Mouse (Mus musculus) lung, adult 2 months (tissue): ENCODE results near the gene Cntd1. TPM values are rescaled to one million over a fixed set of nuclear protein-coding genes. Genes with fewer than 3 reads are reported as not detected.

Experiments used
- DNase-seq: peaks from one replicate; pipeline ENCODE4 v3.0.0; 2022
- H3K4me1 ChIP-seq: fragments of 200-500 bp; 2 replicates; pipeline ENCODE4 v1.6.1; 2011; ENCODE audit warnings: low read length; ENCODE audit not compliant: control insufficient read depth, insufficient read depth
- H3K4me3 ChIP-seq: fragments of 200-500 bp; replicated peaks from 2 replicates; pipeline ENCODE3; 2011; ENCODE audit warnings: low read depth, mild to moderate bottlenecking, control low read depth, low read length; ENCODE audit errors: extremely low read depth
- CTCF ChIP-seq: fragments of 200-500 bp; IDR thresholded peaks from 2 replicates; pipeline ENCODE4 v1.5.1; 2011; ENCODE audit warnings: mild to moderate bottlenecking, low read length, control low read depth; ENCODE audit not compliant: insufficient read depth
- POLR2A ChIP-seq: fragments of 200-500 bp; IDR thresholded peaks from 2 replicates; pipeline ENCODE4 v1.6.1; 2011; ENCODE audit warnings: low read depth, mild to moderate bottlenecking, control low read depth, low read length, borderline replicate concordance; ENCODE audit errors: extremely low read depth
- WGBS: fragments of 180-500 bp; shearing (Covaris S2); methylation state at CpG from one replicate; pipeline ENCODE4 v1.1.7; 2018; 5-methylcytosine and 5-hydroxymethylcytosine counted together
- polyA plus RNA-seq: library from polyadenylated mRNA; depleted of rRNA; stranded (reverse); fragments of >200 nt; gene quantifications from 2 replicates; pipeline ENCODE4 v1.2.3, GENCODE M21; 2012

Cntd1 gene
- polyA plus RNA-seq, 1 experiment, result 0.59 TPM

DNA sequence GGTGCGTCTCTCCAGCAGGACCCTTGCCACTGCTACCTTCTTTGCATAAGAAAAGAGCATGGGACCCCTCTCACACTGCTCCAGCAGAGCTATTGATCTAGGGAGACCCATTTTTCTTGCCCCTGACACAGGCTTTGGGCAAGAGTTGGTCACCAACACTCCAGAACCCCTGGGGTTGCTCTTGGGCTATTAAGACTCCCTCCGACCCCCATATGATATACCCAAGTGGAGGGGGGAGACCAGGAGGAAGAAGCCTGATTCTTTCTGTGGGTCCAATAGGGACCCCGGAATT lies 14.9 kb upstream of the Cntd1 start:
- Histone ChIP-seq H3K4me3 (no peak overlapping the region), H3K4me1 (peaks cover 11% of the 10 kb centered on the region)
- WGBS, result 57% methylated on average over 3 of the region's 3 CpGs
- DNase-seq, result no peak
- TF ChIP-seq CTCF (no peak), POLR2A (no peak)

DNA sequence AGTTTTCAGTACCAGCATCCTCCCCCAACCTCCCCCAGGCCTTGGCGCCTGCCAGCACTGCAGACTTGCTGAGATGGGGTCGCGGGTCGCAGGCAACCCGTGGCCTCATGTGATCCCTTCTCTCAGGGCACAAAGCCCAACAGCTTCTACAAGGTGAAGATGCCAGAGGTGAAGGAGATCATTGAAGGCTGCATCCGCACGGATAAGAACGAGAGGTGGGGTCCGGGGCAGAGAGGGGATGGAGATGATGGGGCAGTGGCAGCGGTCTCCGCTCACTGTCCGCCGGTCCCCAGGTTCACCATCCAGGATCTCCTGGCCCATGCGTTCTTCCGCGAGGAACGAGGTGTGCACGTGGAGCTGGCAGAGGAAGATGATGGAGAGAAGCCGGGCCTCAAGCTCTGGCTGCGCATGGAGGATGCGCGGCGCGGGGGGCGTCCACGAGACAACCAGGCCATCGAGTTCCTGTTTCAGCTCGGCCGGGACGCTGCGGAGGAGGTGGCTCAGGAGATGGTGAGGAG lies 13.8 kb upstream of the Cntd1 start:
- no peak overlapping the region for H3K4me3 ChIP-seq
- WGBS, result 20% methylated on average over 31 of the region's 31 CpGs
- no peak for TF ChIP-seq CTCF
- TF ChIP-seq POLR2A, result no peak
- peaks cover 9% of the 10 kb centered on the region for H3K4me1 ChIP-seq
- DNase-seq, result no peak

DNA sequence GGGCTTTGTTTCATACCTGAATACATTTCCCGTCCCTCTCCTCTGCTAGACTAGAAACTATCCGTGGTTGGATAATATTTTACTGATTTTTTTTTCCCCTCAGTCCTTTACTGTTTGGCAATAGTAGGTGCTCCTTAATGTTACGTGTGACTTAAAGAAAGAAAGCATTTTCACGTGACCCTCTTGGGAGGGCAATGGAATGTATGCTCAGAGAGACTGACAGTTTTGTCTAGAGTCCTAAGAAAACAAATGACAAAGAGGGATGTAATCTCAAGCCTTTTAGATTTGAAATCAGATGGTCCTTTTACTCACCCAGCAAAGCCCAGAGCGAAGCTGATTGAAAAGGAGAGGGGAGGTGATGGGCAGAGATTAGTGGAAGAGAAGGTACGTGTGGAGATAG lies 12.9 kb upstream of the Cntd1 start:
- WGBS, result 51% methylated on average over 6 of the region's 6 CpGs
- Histone ChIP-seq H3K4me3 (no peak overlapping the region), H3K4me1 (peaks cover 8% of the 10 kb centered on the region)
- no peak for TF ChIP-seq POLR2A
- no peak for TF ChIP-seq CTCF
- DNase-seq, result no peak

DNA sequence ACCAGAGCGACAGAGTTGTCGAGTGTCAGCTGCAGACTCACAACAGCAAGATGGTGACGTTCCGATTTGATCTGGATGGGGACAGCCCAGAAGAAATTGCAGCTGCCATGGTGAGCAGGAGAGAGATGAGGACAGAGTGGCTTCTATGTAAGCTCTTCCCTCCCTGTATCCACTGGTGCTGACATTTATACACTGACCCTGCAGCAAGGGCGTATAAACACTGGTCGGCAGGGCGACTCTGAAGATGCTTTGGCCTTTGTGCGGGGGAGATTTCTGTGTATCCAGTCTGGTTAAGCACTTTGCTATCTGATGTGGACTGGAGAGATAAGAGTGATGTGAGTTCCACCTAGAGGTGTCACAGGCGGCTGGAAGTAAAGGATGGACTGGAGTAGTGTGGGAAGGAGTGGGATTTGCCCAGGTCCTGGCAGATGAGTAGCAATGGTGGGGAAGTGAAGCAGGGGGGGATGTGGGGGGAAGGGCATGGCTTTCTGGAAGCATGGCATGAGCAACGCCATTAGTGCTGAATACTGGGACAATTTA lies 9.2 kb upstream of the Cntd1 start:
- H3K4me1 ChIP-seq, result no peaks in the 10 kb centered on the region; the same call in 1 of the 2 replicates
- no peak overlapping the region for H3K4me3 ChIP-seq
- no peak for TF ChIP-seq CTCF
- TF ChIP-seq POLR2A, result no peak
- WGBS, result 25% methylated on average over 10 of the region's 10 CpGs
- no peak for DNase-seq

DNA sequence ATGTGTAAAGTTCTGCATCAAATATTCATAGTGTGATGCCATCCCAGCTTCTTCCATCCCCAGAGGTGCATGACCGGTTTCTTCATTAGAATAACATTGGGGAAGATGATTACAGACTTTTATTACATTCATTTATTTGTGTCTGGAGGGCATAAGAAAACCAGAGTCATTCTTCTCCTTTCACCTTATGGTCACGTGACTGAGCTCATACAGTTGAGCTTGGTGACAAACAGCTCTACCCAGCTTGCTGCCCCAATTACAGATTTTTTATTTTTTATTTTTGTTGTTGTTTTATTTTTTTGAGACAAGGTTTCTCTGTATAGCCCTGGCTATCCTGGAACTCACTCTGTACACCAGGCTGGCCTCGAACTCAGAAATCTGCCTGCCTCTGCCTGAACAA lies 6.4 kb upstream of the Cntd1 start:
- 90% methylated on average over 3 of the region's 3 CpGs for WGBS
- no peak for TF ChIP-seq POLR2A
- no peak for TF ChIP-seq CTCF
- DNase-seq, result no peak
- H3K4me3 ChIP-seq, result no peak overlapping the region
- H3K4me1 ChIP-seq, result peaks cover 2% of the 10 kb centered on the region; the same call in 1 of the 2 replicates

DNA sequence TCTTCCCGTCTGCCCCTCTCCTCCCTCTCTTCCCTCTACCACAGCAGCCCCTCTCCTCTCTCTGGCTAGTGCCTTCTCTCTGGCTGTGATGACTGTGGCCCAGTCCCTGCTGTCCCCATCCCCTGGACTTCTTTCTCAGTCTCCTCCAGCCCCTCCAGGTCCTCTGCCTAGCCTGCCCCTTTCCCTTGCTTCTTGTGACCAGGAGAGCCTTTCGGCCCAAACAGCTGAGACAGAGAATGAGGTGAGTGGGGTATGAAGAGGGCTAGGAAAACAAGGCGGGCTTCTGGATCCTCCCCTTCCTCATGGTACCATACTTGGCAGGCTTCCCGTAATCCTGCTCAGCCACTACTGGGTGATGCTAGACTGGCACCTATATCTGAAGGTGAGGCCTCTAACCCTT lies 3.5 kb upstream of the Cntd1 start:
- Histone ChIP-seq H3K4me3 (no peak overlapping the region), H3K4me1 (peaks cover 9% of the 10 kb centered on the region; the same call in 1 of the 2 replicates)
- no peak for DNase-seq
- no peak for TF ChIP-seq CTCF
- TF ChIP-seq POLR2A, result no peak
- 60% methylated on average over 4 of the region's 4 CpGs for WGBS

DNA sequence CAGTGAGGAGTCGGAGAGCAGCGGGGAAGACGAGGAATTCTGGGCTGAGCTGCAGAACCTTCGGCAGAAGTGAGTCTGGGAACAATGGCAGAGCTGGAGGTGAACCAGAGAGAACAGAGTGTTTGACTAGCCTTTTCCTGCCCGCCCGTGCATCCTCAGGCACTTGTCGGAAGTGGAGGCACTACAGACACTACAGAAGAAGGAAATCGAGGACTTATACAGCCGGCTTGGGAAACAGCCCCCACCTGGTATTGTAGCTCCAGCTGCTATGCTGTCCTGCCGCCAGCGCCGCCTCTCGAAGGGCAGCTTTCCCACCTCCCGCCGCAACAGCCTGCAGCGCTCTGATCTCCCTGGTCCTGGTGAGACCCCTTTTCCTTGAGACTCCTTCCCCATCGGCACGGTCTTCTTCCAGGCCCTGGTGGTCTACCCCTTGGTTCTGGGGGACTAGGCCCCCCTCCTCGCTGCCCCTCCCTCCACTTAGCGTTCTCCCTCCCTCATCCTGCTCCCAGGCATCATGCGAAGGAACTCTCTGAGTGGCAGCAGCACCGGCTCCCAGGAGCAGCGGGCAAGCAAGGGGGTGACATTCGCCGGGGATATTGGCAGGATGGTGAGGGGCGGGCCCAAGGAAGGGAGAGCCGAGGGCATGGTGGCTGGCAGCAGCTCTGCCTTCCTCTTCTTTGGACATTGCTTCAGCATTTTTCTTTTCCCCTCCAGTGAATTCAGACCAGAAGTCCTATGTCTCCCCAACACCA lies 2.3 kb upstream of the Cntd1 start:
- Histone ChIP-seq H3K4me3 (no peak overlapping the region), H3K4me1 (peaks cover 9% of the 10 kb centered on the region; the same call in 1 of the 2 replicates)
- DNase-seq, result no peak
- 29% methylated on average over 27 of the region's 27 CpGs for WGBS
- TF ChIP-seq POLR2A (peak; percentile 9; the same call in 1 of the 2 replicates), CTCF (no peak)

DNA sequence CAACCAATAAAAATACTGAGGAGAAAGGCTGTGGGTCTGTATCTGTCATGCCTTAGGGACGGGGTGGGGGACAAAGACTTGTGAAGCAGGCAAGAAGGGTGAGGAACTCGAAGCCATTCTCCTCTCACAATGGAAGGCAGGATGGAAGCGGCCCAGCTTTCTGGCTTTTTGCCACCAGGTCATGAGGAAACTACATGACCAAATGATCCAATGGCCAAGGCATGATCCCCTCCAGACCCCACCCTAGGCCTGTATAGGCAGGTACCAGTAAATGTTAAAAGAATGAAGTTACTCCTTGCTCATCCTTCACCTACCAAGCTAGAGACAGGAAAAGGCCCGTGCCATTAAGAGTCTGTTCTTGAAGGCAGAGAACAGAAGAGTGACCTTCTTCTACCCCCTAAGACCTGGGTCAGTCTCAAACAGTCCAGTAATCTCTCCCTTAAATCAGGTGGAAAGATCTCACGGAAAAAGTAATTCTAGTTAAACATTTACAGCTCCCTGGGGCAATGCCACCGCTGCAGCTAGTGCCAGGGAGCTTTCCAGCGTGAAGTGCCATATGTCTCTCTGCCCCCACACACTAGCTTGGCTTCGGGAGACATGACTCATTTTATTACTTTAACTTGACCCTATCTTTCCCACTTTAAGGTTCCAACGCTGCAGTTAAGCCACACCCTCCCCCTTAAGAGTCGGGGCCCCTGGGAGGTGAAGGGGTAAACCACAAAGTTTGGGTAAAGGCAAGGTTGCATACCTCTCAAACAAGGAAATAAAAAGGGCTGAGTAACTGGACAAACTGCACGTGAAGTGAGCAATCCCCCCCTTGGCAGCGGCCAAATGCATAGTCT lies 1.2 kb upstream of the Cntd1 start:
- Histone ChIP-seq H3K4me1 (peaks cover 9% of the 10 kb centered on the region; the same call in 1 of the 2 replicates), H3K4me3 (peak overlapping the region; percentile 97)
- TF ChIP-seq POLR2A (no peak), CTCF (no peak)
- DNase-seq, result no peak
- 46% methylated on average over 12 of the region's 12 CpGs for WGBS

DNA sequence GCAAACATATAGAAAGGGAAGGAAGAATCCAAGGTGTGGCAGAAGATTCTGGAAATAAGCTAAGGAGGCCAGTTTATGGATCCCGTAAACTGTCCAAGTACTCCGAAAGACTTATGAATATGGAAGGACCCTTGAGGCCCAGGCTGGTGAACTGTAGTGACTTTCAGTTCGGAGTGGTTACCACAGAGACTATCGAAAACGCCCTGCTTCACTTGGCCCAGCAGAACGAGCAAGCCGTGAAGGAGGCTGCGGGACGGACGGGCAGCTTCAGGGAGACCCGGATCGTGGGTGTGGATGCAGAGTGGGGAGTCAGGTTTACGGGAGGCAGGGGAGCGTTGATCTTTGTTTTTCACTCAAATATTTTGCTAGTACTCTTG lies 369 bp downstream of the Cntd1 start:
- Histone ChIP-seq H3K4me1 (peaks cover 9% of the 10 kb centered on the region; the same call in 1 of the 2 replicates), H3K4me3 (peak overlapping the region; percentile 31)
- WGBS, result 58% methylated on average over 14 of the region's 14 CpGs
- TF ChIP-seq CTCF (no peak), POLR2A (no peak)
- peak; percentile 38 for DNase-seq
